Mouse (Mus musculus) embryo, embryonic 11 days (tissue): Measurements from ENCODE around the gene Hist2h3c2.
A peak's percentile ranks its signal among the peaks of the same experiment; 100 is the strongest.
"Not testable (repeated sequence)": the region's sequence is repeated elsewhere in the genome, so short reads cannot be mapped to it uniquely, and the experiment has no call there.

ENCODE experiments used
- DNase-seq: peaks from one replicate; pipeline ENCODE4 v3.0.0-alpha.2; 2015

The Hist2h3c2 gene

DNA sequence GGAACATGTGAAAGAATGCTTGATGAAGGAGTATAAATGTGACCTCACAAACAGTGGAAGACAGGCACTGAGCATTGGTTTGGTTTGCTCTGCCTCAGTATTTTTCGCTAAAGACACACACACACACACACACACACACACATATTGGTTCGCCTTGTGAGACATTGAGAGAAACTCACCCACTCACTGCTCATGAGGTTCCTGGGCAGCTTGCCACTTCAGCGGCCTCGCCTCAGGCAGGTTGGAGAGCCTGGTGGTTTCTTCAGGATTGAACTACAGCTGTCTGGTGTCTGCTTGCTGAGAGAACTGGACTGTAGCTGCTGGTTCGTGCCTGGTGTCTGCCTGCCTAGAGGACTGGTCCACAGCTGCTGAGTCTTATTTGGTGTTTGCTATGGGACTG is 21.3 kb upstream of the Hist2h3c2 start:
- no peak for DNase-seq

DNA sequence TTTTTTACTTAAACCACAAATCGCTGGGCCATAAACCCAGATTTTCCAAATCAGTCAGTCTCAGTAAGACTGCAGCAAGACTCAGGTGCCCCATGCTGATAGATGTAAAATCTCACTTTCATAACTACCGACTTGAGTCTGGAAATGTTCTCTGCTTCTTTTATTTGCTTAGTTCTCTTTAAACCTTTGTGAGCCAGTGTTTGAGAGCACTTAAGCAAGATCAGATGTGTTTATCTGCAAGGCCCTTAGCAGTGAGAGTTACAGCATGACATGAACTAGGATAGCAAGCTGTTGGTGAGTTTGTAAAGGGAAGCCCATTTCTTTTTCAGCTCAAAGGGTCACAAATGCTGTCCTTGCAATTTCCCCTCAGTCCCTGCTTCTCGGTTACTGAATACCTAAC is 18.3 kb upstream of the Hist2h3c2 start:
- no peak for DNase-seq

DNA sequence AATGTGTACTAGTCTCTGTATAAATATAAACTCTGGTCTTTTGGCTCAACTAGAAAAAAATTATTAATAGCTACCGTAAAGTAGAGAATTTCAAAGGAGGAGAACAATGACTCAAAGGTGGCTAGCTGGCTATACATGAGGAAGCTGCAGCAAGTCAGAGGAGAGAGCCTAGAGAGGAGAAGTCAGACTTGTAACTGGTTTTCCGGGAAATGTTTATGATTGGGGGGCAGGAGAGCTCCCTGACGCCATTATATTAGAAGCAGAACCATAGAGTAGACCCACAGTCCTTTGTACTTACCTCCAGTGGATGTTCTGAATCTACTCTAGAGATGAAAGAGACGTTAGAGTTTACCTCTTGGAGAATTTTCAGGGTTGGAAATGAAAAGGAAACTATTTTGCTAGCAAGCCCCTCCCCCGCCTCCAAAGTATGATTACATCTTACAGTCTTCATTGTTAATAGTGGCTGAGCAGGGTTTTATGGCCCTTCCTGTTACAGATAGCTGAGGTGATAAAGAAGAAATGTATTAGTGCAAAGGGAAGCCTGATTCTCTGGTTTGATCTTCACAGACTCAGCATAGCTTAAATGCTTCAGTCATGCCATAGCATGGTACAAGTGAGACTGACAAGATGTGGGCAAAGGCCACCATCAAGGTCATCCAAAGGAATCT is 17.1 kb upstream of the Hist2h3c2 start:
- no peak for DNase-seq

DNA sequence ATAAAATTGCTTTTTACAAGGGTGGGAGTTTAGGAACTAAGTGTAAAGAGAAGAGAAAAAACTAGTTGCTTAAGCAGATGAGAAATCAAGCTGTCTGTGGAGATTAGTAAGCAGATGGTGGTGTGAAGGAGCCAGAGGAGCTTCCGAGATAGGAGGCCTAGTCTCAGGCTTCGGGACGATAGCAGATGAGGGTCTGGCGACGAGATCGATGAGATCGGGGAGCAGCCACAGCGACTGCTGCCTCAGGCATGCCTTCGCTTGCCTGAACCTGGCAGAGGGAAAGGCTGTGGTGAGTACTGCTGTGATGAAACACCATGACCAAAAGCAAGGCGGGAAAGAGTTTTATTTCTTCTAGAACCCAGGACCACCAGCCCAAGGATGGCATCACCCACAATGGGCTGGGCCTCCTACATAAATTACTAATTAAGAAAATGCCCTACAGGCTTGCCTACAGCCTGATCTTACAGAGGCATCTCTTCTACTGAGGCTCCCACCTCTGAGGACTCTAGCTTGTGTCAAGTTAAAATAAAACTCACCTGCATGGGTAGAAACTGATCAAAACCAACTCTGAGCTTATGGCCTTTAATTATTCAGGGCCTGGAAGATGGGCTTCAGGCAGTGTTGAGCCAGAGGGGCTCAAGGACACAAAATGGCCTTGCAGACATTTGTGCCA is 15.9 kb upstream of the Hist2h3c2 start:
- peak; percentile 68 for DNase-seq

DNA sequence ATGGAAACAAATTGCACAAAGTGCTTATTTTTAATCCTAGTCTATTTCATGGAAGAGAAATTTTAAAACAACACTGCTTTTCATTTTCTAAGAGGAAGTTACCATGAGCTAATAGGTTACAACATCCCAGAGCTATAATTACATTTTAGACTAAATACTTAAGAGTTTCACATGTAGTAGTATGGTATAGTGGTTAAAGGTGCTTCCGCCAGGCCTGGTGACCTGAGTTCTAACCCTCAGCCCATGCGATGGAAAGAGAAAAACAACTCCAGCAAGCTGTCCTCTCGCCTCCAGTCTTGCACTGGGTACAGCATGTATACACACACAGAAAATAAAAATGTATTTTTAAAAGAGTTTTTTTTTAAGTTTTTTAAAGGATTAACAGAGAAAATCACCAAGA is 12.9 kb upstream of the Hist2h3c2 start:
- DNase-seq: no peak

DNA sequence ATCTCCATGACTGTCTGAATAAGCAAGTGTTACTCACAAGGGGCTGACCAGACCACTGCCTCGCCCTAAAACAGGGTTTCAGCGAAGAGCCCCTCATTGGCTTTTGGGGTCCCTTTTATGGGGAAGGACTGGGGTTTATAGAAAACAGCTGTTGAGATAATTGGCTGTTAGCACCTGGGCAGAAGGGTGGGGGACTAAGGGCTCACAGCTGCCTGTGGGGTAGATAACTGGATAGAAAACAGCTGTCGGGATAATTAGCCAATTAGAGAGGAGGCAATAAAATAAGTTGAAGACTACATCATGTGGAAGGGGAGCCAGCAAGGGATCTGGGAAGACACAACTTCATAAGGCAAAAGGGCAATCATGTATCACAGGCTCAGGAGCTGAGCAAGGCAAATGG is 12.0 kb upstream of the Hist2h3c2 start:
- no peak for DNase-seq

DNA sequence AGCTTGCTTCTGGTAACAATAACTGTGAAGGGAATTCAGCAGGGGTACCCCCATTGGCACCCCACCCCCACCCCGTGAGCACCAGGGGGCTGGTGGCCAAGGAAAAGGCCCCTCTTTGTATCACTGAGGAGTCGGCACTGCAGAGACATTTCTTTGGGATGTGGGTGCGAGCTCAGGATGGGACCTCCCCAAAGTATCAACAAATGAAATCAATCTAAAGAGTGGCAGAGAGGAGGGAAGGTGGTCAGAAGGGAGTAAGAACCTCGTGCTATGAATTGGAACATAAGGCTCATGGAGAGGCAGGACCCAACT is 10.1 kb upstream of the Hist2h3c2 start:
- no peak for DNase-seq

DNA sequence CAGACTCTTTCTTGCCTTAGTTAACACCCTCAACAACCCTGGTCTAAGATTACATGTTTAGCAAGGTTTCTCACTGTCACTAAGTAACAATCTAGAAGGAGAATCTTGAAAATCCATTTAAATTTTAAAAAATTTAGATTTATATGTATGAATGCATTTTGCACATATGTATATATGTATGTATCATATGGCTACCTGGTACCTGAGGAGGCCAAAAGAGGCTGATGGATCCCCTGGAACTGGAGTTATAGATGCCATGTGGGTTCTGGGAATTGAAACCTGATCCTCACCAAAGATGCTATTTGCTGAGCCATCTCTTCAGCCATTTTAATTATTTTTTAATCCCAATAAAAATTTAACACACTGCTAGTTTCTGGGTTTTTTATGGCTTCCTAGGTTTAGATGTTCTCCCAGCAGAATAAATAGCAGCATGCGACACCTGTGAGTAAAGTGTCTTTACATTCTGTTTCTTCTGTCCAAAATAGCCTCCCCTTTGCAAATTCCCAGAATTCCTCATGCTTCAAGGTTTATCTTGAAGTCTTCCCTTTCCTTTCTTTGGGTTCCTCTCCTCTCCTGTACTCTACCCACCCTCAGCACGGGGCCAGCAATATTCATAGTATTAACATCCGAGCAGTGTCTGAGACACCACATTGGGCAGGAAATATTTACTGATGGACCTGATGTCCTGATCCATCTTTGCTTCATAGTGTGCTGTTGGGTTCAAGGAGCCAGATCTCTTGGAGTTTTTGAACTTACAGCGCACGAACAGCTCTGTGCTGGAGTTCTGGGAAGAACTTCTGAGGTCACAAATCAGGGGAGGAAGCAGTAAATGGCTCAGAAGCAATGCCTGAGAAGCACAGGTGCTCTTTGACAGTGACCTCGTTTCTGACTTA is 9.5 kb upstream of the Hist2h3c2 start:
- DNase-seq: no peak

DNA sequence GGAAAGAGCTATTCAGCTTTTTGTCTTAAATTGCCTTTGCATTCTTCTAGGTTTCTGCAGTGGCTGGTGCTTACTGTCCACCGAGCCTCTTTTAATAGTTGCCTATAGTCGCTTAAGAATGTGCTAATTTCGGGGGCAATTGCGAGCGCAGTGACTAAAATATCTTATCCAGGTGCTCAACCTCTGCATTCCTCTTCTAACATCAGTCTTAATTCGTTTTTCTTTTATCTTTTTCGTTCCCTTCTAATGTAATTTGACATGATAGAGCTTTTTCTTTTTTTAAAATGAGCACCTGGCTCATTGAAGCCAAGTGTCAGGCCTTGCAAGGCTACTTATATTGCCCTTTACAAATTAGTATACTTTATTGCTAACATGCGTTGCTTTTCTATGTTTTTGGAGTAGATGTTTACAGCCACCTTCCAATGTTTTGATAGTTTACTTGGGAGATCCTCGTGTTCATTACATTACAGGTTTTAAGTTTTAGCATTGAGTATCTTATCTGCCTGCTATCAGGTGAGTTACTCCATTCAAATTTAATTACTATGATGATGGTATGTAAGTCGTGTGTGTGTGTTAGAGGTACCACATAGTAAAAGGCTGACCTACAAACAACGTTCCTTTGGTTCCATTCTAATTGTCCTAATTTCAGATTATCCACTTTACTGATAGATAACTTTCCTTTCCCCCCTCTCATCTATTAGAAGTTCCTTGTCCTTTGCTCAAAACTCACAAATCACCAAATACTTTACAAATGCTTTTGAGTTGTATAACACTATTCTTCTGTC is 8.6 kb upstream of the Hist2h3c2 start:
- DNase-seq: peak; percentile 41

DNA sequence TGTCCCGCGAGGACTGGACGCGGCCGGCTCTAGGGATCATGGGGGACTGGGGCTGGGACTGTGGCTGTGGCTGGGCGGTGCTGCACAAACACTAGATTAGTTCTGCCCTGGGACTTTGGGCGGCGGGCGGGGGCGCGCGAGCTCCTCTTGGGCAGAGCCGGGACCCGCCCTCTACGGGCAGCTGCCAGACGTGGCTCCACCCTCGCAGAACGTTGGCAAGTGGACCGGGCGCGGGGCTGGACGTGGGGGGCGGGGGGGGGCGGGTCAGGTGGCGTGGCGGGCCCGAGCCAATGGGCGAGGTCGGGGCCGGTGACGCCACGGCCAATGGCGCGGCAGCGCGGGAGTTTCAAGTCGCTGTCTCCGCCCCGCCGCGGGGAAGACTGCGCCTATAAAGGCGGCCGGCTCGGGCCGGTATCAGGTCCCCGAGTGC is 7.5 kb upstream of the Hist2h3c2 start, which contains the start of gene Hist2h3c1:
Hist2h3c1 (plus strand) TSS at position 259 of the 430 bp plus-strand sequence.
- DNase-seq: not testable (repeated sequence)

DNA sequence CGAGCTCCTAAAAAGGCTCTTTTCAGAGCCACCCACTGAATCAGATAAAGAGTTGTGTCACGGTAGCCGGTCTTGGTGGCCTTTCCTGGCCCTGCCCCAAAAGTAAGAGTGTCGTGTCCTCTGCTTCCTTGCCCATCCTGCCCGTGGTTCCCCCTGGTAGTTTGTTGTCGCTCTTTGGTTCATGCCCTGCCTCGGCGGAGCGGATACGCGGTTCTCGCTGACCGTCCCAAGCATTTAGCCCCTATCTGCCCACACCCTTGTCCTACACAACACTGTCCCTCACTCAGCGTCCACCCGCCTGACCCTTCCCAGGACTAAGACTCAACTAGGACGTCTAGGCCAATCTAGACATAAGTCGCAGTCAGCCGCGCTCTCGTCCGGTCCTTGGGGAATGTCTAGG is 7.1 kb upstream of the Hist2h3c2 start:
- not testable (repeated sequence) for DNase-seq

DNA sequence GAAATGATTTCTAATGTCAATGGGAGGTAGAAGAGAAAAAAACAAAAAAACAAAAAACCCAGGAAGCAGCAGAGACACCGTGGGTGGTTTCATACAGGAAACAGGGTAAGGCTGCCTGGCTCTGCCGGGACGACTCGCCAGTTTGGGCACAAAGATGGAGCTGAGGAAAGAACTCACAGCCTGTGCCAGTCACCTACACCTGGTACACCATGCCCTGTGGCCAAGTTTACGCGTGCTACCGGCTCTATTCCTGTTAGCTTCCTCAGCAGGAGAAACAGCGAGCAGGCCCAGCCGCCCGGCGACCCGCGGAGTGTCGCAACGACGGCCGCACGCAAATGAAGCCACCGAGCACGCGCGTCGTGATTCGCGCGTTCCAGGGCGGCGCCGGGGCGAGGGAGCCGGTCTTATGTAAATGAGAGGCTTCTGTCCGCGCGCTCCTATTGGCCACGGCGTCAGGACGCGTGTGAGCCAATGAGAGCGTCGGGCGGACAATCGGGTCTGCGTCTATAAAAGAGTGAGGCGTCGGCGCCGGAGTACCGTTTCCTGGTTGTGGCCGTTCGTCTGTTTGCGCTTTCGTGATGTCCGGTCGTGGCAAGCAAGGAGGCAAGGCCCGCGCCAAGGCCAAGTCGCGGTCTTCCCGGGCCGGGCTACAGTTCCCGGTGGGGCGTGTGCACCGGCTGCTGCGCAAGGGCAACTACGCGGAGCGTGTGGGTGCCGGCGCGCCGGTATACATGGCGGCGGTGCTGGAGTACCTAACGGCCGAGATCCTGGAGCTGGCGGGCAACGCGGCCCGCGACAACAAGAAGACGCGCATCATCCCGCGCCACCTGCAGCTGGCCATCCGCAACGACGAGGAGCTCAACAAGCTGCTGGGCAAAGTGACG is 6.3 kb upstream of the Hist2h3c2 start, which contains the start of gene Hist2h2aa1:
Hist2h2aa1 (plus strand) TSS at position 495 of the 884 bp plus-strand sequence.
- peak; percentile 79 for DNase-seq

DNA sequence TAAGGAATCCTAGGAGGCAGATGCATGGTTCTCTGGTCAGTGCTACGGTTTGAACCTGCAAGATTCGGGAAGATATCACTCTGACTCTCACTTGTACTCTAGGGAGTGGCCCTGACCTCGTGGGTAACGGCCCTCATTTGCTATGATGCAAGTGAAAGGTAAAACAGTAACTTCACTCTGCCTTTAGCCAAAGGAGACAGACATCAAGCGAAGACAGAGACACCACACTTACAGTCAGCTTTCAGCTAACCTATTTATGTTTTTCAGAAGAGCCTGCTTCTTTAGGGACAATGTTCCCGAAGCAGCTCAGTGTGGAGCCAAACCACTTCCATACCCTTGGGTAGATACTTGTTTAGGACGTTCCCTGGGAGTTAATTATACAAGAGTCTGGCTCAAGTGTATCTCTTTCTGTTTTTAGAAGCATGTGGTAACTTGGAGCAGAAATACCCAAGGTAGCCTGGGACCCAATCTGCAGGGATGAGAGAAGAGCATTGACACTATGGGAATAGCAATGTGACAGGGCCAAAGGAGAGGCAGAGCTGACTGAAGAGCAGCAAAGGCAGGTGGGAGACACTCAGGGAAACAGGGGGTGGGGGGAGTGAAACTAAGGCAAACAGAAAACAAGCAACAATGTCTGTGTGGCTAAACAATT is 5.1 kb upstream of the Hist2h3c2 start:
- no peak for DNase-seq

DNA sequence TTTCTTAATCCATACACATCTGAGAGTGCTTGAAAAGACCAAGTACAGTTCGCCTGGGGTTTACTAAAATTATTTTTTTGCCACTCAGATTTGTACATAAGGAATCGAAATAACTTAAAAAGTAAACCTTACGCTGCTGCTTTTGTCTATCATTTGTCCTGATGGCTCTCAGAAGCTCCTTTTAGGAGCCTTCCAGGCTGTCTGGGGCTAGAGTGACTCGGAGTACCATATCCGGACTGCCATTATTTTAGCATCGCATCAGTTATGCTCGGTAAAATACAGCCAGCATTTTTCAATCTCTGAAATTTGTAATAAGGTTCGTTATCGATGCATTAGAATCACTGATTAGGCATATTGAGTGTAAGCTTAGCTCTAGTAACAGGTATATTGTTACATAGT is 1.9 kb upstream of the Hist2h3c2 start:
- DNase-seq: peak; percentile 21

DNA sequence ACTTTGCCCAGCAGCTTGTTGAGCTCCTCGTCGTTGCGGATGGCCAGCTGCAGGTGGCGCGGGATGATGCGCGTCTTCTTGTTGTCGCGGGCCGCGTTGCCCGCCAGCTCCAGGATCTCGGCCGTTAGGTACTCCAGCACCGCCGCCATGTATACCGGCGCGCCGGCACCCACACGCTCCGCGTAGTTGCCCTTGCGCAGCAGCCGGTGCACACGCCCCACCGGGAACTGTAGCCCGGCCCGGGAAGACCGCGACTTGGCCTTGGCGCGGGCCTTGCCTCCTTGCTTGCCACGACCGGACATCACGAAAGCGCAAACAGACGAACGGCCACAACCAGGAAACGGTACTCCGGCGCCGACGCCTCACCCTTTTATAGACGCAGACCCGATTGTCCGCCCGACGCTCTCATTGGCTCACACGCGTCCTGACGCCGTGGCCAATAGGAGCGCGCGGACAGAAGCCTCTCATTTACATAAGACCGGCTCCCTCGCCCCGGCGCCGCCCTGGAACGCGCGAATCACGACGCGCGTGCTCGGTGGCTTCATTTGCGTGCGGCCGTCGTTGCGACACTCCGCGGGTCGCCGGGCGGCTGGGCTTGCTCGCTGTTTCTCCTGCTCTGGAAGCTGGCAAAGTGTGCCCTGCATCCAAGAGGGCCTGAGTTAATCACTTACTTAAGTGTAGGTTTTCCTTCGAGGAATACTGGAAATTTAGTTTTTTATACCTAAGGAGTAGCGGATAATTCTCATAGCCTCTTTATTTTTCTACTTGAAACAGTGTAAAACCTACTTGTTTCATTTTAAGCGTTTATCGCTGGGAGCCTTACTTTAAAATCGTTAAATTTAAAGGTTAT is 1.2 kb upstream of the Hist2h3c2 start, which contains the start of gene Hist2h2aa2:
Hist2h2aa2 (minus strand) TSS at position 328 of the 850 bp plus-strand sequence.
- DNase-seq: peak; percentile 81

DNA sequence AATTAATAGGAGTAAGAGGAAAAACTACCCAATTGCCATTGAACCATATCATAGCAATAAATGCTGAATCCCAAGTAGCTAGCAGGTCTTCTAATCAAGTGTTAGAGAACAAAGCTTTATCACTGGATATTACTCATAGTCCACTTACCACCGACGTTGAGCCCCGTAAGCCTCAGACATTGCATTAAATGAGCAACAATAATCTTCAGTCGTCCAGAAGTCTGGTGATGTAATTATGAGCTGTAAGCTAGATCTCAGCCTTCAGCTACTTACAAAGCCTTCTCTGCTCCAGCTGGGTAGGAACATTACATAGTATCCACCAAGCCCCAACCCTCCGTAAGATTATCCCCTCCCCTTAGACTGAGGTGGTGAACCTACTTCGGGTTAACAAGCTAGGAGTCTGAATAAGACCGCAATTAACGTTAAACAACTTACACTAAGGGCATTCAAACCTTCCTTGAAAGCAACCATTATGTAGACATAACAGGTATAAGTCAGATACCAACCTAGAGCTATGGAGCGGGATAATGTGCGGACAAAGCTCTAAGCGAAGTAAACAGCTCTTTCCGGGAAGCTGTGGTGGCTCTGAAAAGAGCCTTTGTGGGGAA is 919 bp downstream of the Hist2h3c2 start:
- DNase-seq: peak; percentile 60

DNA sequence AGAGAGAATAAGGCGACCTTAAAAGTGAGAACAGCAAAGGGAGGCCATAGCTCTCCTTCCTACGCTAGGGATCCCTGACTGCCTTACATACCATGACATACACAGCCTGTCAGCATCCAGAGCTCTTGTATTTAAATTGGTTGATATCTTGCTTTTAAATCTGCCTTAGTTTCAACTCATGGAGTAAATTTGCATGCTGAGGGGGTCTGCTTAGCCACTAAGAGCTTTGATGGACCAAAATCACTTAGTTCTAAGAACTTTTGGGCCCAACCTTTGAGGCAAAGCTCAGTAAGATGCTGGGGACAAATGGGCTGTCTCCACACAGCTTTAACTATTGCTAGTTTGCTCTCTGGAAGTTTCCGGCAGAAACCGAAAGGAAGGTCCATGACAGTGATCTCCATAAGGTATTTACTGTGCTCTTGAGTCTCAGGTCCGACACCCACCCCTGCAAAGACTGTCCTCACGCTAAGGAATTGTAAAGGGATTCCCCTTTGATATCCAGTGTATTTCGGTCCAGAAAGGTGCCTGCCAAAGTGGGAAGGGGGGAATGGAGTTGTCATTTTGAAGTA is 1.5 kb downstream of the Hist2h3c2 start:
- DNase-seq: peak; percentile 51

DNA sequence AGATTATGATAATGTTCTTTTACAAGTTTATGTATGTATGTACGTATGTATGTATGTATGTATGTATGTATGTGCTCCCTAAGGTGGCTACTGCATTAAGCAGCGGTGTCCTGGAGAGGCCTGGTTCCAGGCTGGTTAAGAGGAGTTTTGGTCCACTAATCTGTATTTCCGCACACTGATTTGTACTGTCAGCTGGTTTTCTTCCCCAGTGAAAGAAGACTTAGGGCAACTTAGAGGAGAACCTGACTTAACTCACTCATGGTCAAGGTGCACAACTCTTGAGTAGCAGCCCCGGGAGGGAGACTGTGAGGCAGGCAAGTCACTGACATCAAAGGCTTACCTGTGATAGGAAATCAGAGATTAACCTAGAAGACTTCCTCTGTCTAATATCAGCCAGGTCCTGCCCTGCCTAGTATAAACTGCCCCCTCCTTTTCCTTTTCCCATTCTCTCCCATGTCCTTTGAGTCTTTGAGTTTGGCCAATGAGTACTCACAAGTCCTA is 2.0 kb downstream of the Hist2h3c2 start:
- DNase-seq: no peak

DNA sequence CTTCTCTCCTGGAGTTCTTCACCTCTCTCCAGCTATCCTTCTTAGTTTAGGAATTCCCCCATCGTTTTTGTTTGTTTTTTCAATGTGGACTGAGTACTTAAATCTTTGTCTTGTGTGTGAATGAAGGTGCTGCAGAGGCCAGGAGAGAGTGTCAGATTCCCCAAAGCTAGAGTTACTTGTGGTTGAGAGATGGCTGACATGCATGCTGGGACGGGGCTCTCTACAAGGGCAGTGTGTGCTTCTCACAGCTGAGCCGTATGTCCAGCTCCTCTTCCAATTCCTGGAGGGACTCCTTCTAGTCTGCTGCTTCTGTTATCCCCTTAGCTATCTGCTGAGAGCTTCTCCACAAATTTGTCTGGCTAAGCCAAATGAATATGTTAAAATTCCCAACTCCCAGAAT is 3.1 kb downstream of the Hist2h3c2 start:
- no peak for DNase-seq
